Mouse (Mus musculus) cerebellum, adult 2 months (tissue): Measurements from ENCODE around the gene 8030474K03Rik. TPM values are rescaled to one million over a fixed set of nuclear protein-coding genes. Genes with fewer than 3 reads are reported as not detected.
"Not testable (repeated sequence)": the region's sequence is repeated elsewhere in the genome, so short reads cannot be mapped to it uniquely, and the experiment has no call there.

Experiments
- DNase-seq, 2 experiments: peaks; one replicate each; pipeline ENCODE4 v3.0.0; 2021
- H3K27ac ChIP-seq: fragments of 200-500 bp; 2 replicates; pipeline ENCODE4 v1.5.1; 2012; ENCODE audit warnings: low read length, control low read depth, inconsistent platforms; ENCODE audit not compliant: insufficient read depth
- H3K27me3 ChIP-seq: fragments of 200-500 bp; 2 replicates; pipeline ENCODE4 v1.6.1; 2012; ENCODE audit warnings: inconsistent platforms, mild to moderate bottlenecking, low read length, moderate library complexity; ENCODE audit not compliant: control insufficient read depth, insufficient read depth
- H3K4me1 ChIP-seq: fragments of 200-500 bp; 2 replicates; pipeline ENCODE4 v1.6.1; 2011; ENCODE audit warnings: low read length; ENCODE audit not compliant: control insufficient read depth, insufficient read depth
- H3K4me3 ChIP-seq: fragments of 200-500 bp; replicated peaks from 2 replicates; pipeline ENCODE3; 2011; ENCODE audit warnings: mild to moderate bottlenecking, low read depth, low read length, control low read depth; ENCODE audit not compliant: insufficient read depth
- CTCF ChIP-seq: fragments of 200-500 bp; IDR thresholded peaks from 2 replicates; pipeline ENCODE4 v1.5.1; 2011; ENCODE audit warnings: low read depth, mild to moderate bottlenecking, control low read depth, low read length, moderate library complexity, borderline replicate concordance; ENCODE audit not compliant: insufficient read depth
- POLR2A ChIP-seq: fragments of 200-500 bp; IDR thresholded peaks from 2 replicates; pipeline ENCODE4 v1.6.1; 2011; ENCODE audit warnings: low read length, control low read depth, borderline replicate concordance; ENCODE audit not compliant: insufficient read depth
- WGBS: fragments of 180-500 bp; shearing (Covaris S2); methylation state at CpG from one replicate; pipeline ENCODE4 v1.1.7; 2018; 5-methylcytosine and 5-hydroxymethylcytosine counted together
- polyA plus RNA-seq: library from polyadenylated mRNA; depleted of rRNA; stranded (reverse); fragments of >200 nt; gene quantifications from 2 replicates; pipeline ENCODE4 v1.2.3, GENCODE M21; 2012; rRNA removed

8030474K03Rik gene
- polyA plus RNA-seq, 1 experiment, result 0.10 TPM

DNA sequence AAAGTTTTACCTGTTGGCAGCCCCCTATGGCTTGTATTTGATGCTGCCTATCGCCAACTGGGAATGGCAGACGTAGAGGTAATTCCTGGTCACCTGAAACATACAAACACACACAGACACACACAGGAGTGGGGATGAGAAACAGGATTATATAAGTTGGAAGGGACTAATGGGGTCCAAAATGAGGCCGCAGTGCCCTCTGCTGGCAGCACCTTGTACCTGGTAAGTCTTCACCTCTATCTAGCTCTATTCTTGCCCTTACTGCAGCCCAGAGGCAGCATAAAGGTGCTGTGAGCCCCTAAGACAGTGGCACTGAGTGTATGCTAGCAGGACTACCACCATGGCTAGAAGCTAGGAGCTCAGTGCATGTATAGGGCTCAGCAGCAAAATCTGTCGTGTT, 2.9 kb upstream of the 8030474K03Rik start:
- H3K27ac ChIP-seq, result no peak overlapping the region
- 49% methylated on average over 4 of the region's 4 CpGs for WGBS
- H3K4me3 ChIP-seq, result no peak overlapping the region
- DNase-seq, result peak; percentile 40 to 76
- H3K4me1 ChIP-seq, result no peaks in the 10 kb centered on the region
- no peaks in the 10 kb centered on the region for H3K27me3 ChIP-seq
- TF ChIP-seq POLR2A (no peak), CTCF (peak; percentile 63)

DNA sequence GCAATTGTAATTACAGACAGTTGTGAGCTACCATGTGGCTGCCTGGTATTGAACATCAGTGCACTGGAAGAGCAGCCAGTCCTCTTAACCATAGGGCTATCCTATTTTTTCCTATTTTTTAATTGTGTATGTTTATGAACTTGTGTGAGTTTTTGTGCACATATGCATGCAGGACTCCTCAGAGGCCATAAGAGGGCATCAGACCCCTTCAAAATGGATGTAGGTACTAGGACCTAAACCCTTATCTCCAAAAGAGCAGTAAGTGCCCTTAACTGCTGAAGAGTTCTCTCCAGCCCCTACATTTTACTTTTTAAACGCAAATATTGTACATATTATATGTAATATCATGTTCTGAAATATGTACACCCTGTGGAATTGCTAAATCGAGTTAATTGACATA, 11.1 kb downstream of the 8030474K03Rik start:
- H3K27me3 ChIP-seq, result no peaks in the 10 kb centered on the region
- peak in 1 of 2 experiments; percentile 56 for DNase-seq
- H3K4me3 ChIP-seq, result no peak overlapping the region
- TF ChIP-seq CTCF, result no peak; the same call in 1 of the 2 replicates
- no peak for TF ChIP-seq POLR2A
- H3K27ac ChIP-seq, result no peak overlapping the region
- H3K4me1 ChIP-seq, result no peaks in the 10 kb centered on the region
- 33% methylated on average over 2 of the region's 2 CpGs for WGBS

DNA sequence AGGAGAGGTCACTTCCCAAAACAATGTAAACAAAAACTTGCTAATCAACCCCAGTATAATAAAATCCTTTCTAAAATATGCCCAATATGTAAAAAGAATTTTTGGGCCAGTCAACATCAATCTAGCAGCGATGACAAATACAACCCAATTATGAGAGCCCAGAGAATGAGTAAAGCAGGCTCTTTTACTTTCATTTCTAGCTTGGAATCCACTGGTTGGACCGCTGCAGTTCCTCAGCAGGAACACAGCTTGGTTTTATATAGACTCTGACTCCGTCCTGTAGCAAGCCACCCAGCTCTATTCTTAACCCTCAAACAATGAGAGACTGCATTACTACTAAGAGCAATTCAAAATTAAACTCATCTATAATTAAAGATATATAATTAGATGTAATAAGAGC, 17.3 kb downstream of the 8030474K03Rik start:
- Histone ChIP-seq H3K4me3 (no peak overlapping the region), H3K27me3 (no peaks in the 10 kb centered on the region), H3K27ac (no peak overlapping the region), H3K4me1 (no peaks in the 10 kb centered on the region)
- no peak for DNase-seq
- TF ChIP-seq POLR2A (no peak), CTCF (no peak)
- 80% methylated on average over 3 of the region's 3 CpGs for WGBS

DNA sequence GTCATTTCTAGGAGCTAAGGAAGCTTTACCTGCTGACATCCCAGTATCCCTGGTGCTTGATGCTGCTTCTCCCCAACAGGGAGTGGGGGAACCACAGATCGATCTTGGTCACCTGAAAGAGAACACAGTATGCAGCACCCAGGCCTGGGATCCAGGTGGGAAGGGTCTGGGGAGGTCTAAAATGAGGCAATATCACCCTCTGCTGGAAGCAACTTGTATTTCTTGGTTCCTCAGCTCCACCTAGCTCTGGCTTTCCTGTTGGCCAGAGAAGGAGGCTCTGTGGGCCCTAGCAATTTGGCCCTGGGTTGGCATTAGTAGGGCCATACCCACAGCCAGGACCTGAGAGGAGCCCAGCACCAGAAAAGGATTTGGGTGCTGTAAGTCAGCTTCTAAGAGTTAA, 24.7 kb downstream of the 8030474K03Rik start:
- TF ChIP-seq CTCF (peak; percentile 46; the same call in 1 of the 2 replicates), POLR2A (no peak)
- Histone ChIP-seq H3K27ac (no peak overlapping the region), H3K4me3 (no peak overlapping the region), H3K27me3 (no peaks in the 10 kb centered on the region), H3K4me1 (no peaks in the 10 kb centered on the region)
- WGBS, result 50% methylated on average over 1 of the region's 1 CpGs
- DNase-seq, result no peak

DNA sequence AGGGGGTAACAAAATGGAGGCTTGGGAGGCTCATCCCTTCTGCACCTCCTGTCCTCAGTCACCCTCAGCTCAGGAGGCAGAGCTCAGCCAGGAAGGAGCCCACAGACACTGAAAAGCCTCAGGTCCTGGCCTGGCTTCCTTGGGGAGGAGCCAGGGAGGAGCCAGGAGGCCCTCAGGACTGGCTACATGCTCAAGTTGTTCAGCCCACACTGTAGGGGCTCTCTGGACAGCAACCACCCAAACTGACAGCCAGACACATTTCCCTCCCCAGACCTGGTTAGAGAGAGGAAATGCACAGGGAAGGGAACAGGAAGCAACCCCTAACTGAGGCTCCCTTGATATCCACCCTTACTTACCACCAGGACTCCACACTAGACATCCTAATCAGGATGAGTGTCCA, 25.5 kb downstream of the 8030474K03Rik start:
- not testable (repeated sequence) for DNase-seq, H3K4me3 ChIP-seq, H3K27ac ChIP-seq, H3K27me3 ChIP-seq, H3K4me1 ChIP-seq

DNA sequence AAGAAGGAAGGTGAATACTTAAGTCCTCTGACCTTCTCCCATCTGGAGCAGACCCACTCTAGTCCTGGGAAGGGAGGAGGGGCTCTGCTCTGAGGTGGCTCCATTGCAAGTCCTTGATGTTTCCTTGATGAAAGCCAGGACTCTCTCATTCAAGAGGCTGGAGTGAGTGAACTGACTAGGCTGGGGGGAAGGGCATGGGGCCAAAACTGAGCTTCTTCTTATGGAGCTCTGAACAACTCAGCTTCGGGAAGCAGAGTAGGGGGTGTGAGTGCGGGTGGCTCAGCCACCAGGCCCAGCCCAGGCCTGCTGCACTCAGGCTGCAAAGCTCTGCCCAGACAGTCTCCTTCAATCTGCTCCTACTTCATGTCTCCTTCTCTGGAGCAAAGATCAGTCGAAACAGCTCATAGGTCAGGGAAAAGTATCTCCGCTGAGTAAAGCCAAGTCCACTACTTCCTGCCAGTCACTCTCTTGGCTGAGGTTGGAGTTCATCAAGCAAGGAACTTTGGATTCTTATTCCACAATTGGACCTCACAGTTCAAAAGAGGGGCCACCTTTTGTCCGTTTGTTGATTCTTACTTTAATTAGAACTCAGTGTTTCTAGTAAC, 52.8 kb downstream of the 8030474K03Rik start:
- DNase-seq, result no peak
- Histone ChIP-seq H3K27ac (no peak overlapping the region), H3K4me1 (no peaks in the 10 kb centered on the region), H3K27me3 (no peaks in the 10 kb centered on the region), H3K4me3 (no peak overlapping the region)
- WGBS, result 78% methylated on average over 5 of the region's 5 CpGs
- TF ChIP-seq POLR2A (no peak), CTCF (no peak)

Other genes starting within 250 kb of the 8030474K03Rik start
- gene Ogt, start 154.6 kb upstream of the 8030474K03Rik start, polyA plus RNA-seq, result 238 and 261 TPM in 2 replicates
- gene Cxcr3, start 60.4 kb upstream of the 8030474K03Rik start, polyA plus RNA-seq, result 0.05 and 0.06 TPM in 2 replicates
- 0.08 and 0.49 TPM in 2 replicates for gene Gm4779, start 233 bp upstream of the 8030474K03Rik start, polyA plus RNA-seq
- gene Nhsl2, start 54.7 kb downstream of the 8030474K03Rik start, polyA plus RNA-seq, result 13.1 and 15.7 TPM in 2 replicates